Mouse (Mus musculus) heart, adult 2 months (tissue): ENCODE measurements around the gene Farsb.

Experiments used
- CTCF ChIP-seq: fragments of 200-600 bp; IDR thresholded peaks from 2 replicates; pipeline ENCODE4 v1.8.1; 2022; ENCODE audit warnings: antibody characterized with exemption, mild to moderate bottlenecking, moderate library complexity
- EP300 ChIP-seq: fragments of 200-500 bp; IDR thresholded peaks from 2 replicates; pipeline ENCODE4 v1.6.1; 2011; ENCODE audit warnings: low read depth, low read length, control low read depth; ENCODE audit not compliant: insufficient read depth
- POLR2A ChIP-seq: fragments of 200-500 bp; IDR thresholded peaks from 2 replicates; pipeline ENCODE4 v1.6.1; 2011; ENCODE audit warnings: mild to moderate bottlenecking, low read depth, low read length, control low read depth; ENCODE audit not compliant: insufficient read depth

GRCm38 (mm10) chr1:78420271-78420670, 68.4 kb downstream of the Farsb start:
- TF ChIP-seq POLR2A (no peak), CTCF (no peak), EP300 (no peak)
